Mouse (Mus musculus) testis, postnatal 14 days (tissue): ENCODE data around the gene Mrgpra2a.
"Not testable (repeated sequence)": the region's sequence is repeated elsewhere in the genome, so short reads cannot be mapped to it uniquely, and the experiment has no call there.

ENCODE experiments used
- DNase-seq: peaks from one replicate; pipeline ENCODE4 v3.0.0; 2021; ENCODE audit warnings: low spot score

Gene Mrgpra2a

DNA sequence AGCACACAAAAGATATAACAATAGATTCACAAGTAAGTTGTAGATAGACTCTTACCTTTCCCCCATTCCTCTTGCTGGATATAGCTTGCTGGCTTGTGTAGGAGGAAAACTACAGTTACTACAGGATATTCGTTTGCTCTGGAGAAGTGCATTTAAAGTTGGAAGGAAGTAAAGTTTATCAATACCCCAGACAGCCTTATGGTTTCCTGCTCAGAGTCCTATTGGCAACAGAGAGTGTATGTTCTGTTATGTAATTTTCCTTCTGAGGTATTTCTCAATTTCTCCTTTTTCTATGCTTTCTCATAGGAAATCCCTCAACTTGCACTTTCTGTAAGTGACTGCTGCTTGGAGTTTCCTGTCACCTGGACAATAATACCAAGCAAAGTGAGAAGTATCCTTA is at the start of gene Mrgpra2a:
TSS of gene Mrgpra2a (minus strand) at position 125 of the 400 bp plus-strand sequence.
- DNase-seq, result not testable (repeated sequence)

DNA sequence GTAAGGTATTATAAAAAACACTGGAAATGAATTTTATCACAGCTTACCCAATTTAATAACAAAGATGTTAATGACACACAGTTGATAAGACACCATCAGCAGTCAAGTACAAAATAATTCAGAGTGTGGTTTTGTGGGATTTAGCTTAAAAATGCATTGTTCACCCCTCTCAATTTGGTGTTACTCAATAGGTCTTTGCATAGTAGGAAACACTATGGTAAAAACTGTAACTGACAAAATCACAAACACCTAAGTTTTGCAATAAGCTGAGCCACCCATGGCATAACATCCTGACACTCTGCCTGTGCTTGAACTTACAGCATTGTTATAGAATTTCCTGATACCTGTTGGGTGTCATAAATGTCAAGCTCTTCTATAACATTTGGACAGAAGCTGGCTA is 39.3 kb upstream of the Mrgpra2a start:
- DNase-seq, result not testable (repeated sequence)

DNA sequence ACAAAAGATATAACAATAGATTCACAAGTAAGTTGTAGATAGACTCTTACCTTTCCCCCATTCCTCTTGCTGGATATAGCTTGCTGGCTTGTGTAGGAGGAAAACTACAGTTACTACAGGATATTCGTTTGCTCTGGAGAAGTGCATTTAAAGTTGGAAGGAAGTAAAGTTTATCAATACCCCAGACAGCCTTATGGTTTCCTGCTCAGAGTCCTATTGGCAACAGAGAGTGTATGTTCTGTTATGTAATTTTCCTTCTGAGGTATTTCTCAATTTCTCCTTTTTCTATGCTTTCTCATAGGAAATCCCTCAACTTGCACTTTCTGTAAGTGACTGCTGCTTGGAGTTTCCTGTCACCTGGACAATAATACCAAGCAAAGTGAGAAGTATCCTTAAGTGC is 37.5 kb upstream of the Mrgpra2a start:
- not testable (repeated sequence) for DNase-seq

DNA sequence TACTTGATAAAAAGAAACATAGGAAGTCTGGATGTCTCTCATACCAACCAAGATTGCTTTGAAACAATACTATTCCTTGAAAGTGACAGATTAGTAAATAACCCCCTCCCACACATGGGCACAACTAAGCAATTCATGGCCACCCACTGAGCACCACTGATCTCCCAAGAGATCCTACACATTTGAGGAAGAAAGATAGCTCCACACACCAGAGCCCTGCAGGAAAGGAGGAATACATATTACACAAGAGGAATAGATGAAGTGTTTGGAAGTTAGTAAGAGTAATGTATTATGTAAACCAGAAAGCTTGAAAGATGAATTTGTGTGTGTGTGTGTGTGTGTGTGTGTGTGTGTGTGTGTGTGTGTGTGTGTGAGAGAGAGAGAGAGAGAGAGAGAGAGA is 31.2 kb upstream of the Mrgpra2a start:
- DNase-seq, result not testable (repeated sequence)

DNA sequence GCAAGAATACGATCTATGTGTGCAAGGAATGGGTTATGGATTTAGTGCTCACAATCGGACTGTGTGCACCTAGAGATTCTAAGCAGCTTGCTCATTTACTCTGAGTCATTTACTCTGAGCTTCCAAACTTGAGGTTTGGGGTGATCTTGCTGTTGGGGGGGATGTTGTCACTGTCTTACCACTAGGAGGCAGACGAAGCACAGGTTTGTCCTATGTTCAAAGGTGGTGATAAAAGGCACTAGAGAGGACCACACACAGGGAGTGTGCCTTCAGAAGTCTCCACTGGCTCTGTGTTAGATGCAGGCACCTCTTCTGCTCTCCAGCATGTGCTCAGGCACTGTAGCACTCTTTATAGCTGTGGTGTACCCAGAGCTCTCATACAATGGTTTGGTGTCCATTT is 22.0 kb upstream of the Mrgpra2a start:
- DNase-seq, result not testable (repeated sequence)

DNA sequence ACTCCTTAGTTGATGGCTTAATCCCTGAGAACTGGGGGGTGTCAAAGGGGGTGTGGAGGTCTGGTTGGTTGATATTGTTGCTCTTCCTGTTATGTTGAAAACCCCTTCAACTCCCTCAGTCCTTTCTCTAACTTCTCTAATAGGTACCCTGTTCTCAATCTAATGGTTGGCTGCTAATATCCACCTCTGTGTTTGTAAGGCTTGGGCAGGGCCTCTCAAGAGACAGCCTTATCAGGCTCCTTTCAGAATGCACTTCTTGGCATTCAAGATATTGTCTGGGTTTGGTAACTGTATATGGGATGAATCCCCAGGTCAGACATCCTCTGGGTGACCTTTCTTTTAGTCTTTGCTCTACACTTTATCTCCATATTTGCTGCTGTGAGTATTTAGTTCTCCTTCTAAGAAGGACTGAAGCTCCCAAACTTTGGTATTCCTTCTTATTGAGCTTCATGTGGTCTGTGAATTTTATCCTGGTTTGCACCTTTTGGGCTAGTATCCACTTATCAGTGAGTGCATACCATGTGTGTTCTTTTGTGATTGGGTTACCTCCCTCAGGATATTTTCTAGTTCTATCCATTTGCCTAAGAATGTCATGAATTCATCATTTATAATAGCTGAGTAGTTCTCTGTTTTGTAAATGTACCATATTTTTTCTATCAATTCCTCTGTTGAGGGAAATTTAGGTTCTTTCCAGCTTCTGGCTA is 13.5 kb upstream of the Mrgpra2a start:
- DNase-seq, result not testable (repeated sequence)

DNA sequence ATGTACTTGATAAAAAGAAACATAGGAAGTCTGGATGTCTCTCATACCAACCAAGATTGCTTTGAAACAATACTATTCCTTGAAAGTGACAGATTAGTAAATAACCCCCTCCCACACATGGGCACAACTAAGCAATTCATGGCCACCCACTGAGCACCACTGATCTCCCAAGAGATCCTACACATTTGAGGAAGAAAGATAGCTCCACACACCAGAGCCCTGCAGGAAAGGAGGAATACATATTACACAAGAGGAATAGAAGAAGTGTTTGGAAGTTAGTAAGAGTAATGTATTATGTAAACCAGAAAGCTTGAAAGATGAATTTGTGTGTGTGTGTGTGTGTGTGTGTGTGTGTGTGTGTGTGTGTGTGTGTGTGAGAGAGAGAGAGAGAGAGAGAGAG is 6.2 kb downstream of the Mrgpra2a start:
- DNase-seq, result not testable (repeated sequence)

DNA sequence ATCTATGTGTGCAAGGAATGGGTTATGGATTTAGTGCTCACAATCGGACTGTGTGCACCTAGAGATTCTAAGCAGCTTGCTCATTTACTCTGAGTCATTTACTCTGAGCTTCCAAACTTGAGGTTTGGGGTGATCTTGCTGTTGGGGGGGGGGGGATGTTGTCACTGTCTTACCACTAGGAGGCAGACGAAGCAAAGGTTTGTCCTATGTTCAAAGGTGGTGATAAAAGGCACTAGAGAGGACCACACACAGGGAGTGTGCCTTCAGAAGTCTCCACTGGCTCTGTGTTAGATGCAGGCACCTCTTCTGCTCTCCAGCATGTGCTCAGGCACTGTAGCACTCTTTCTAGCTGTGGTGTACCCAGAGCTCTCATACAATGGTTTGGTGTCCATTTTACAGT is 15.5 kb downstream of the Mrgpra2a start:
- not testable (repeated sequence) for DNase-seq

DNA sequence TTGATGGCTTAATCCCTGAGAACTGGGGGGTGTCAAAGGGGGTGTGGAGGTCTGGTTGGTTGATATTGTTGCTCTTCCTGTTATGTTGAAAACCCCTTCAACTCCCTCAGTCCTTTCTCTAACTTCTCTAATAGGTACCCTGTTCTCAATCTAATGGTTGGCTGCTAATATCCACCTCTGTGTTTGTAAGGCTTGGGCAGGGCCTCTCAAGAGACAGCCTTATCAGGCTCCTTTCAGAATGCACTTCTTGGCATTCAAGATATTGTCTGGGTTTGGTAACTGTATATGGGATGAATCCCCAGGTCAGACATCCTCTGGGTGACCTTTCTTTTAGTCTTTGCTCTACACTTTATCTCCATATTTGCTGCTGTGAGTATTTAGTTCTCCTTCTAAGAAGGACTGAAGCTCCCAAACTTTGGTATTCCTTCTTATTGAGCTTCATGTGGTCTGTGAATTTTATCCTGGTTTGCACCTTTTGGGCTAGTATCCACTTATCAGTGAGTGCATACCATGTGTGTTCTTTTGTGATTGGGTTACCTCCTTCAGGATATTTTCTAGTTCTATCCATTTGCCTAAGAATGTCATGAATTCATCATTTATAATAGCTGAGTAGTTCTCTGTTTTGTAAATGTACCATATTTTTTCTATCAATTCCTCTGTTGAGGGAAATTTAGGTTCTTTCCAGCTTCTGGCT is 24.0 kb downstream of the Mrgpra2a start:
- not testable (repeated sequence) for DNase-seq

DNA sequence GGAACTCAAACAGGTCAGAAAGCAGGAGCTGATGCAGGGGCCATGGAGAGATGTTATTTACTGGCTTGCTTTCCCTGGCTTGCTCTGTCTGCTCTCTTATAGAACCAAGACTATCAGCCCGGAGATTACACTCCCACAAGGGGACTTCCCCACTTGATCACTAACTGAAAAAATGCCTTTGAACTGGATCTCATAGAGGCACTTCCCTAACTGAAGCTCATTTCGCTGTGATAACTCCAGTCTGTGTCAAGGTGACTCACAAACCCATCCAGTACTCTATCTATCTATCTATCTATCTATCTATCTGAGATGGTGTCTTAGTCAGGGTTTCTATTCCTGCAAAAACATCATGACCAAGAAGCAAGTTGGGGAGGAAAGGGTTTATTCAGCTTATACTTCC is 41.3 kb downstream of the Mrgpra2a start:
- DNase-seq, result no peak

DNA sequence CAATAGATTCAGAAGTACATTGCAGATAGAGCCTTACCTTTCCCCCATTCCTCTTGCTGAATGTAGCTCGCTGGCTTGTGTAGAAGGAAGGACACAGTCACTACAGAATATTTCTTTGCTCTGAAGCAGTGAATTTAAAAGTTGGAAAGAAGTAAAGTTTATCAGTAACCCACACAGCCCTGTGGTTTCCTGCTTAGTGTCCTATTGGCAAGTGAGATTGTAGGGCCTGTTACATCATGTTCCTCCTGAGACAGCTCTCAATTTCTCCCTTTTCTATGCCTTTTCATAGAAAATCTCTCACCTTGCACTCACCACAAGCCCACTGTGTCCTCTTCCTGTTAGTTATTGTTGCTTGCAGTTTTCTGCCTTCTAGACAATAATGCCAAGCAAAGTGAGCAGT is 42.4 kb downstream of the Mrgpra2a start:
- no peak for DNase-seq

DNA sequence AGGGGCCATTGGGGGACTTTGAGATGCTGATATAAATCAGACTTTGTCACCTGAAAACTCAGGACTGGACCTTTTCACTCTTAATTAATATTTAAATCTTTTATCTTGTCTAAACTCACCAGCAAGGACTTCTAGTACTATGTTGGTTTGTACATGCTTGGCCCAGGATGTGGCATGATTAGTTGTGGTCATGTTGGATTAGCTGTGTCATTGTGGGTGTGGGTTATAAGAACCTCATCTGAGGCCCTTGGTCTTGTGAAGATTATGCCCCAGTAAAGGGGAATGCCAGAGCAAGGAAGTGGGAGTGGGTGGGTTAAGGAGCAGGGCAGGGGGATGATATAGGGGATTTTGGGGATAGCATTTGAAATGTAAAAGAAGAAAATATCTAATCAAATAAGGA is 50.8 kb downstream of the Mrgpra2a start:
- no peak for DNase-seq
